Mouse (Mus musculus): ENCODE results near the gene Prpsap1. TPM values are rescaled to one million over a fixed set of nuclear protein-coding genes. Genes with fewer than 3 reads are reported as not detected.
"Not testable (repeated sequence)": the region's sequence is repeated elsewhere in the genome, so short reads cannot be mapped to it uniquely, and the experiment has no call there.

Prpsap1 gene
- total RNA-seq, 1 experiment from 2014 or later = 45.0 TPM

DNA sequence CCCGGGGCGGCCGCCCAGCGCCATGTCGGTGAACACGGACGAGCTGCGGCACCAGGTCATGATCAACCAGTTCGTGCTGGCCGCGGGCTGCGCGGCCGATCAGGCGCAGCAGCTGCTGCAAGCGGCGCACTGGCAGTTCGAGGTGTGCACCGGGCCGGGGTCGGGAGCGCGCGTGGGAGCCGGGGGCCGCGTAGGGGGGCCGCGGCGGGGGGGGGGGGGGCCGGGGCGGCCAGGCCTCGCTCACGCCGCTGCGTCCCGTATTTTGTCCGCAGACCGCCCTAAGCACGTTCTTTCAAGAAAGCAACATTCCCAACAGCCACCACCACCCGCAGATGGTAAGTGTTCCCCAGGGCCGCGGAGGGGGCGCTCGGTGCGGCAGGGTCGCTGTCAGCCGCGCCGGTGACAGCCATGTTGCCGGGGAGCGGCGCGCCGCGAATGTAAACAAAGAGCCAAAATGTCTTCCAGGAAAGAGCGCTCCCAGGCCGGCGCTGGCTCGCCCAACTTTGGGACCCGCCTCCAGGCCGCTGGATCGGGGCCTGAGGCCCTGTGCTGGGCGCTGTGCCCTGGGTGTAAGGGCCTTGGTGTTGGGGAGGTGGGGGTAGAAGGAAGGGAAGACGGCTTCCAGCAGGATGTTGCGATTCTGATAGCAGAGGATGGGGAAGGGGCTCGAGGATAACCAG is 59.6 kb downstream of the Prpsap1 start:
- ATAC-seq (replicated peaks; ENCODE audit: insufficient number of reproducible peaks, low FRiP score, low TSS enrichment, poor library complexity, severe bottlenecking) = no peak

DNA sequence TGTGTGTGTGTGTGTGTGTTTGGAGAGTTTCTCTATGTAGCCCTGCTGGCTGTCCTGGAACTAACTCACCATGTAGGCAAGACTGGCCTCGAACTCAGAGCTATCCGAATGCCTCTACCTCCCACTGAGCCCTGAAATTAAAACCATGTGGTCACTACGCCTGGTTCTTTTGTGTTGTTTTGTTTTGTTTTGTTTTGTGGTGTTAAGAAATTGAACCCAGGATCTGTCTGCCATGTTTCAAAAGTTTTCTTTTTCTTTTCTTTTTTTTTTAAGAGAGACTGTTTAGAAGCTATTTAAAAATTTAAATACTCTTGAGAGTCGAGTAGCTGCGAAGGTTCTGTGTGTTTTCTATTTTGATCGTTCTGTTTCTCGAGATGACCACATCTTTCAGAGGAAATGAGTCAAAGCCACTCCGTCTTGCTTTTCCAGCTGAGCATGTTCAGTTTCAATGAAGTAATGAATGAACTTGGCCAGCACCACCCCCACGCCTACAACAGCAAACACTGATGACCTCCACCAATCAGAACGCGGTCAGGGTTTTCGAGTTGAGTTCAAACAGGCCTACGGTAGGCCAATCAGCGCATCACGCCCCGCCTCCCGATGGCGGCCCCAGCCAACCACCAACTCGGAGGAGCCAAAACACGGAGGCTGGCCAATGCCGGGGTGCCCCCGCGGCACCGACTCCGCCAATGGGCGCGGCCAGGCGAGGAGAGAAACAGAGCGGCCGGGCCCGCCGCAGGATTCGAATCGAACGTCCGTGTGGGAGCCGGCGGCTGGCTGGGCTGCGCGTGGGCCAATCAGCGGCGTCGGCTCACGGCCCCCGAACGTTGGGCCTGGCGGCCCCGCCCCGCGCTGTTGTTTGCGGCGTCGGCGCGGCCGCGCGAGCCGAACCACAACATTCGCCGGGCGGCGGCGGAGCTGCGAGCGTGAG is 60.4 kb downstream of the Prpsap1 start, which contains the start of gene Ubald2:
Ubald2 (plus strand) TSS at position 739 of the 931 bp plus-strand sequence.
- ATAC-seq (replicated peaks; ENCODE audit: insufficient number of reproducible peaks, low FRiP score, low TSS enrichment, poor library complexity, severe bottlenecking) = peak; percentile 91

DNA sequence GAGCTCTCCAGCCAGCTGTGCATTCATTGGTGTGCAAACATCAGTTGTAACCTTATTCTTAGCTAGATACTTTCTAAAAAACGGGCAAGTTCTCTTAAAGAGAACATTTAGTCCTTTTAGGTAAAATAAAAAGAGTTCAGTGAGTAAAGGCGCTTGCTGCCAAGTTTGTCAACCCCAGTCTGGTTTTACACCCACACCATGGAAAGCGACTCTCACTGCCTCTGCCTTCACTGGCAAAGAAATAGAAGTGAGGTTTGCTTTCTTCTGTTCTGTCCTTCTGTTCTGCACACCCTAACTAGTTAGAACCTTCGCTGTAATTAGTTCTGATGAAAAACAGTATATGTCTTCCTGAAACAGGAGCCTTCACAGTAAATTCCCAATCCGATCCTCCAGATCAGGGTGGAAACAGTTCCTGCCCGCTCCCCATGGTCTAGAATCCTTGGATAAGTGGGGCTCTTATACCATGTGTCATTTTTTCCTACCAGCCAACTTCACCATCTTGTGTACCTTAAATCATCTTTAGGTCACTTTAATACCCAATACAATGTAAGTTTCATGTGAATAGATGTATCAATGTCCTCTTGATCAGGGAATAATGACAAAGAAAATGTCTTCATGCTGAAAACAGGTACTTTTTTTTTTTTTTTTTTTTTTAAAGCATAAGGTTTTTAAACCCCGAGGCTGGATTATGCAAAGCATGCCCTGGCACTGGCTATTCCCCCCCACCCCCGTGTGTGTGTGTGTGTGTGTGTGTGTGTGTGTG is 61.2 kb downstream of the Prpsap1 start:
- no peak for ATAC-seq (replicated peaks; ENCODE audit: insufficient number of reproducible peaks, low FRiP score, low TSS enrichment, poor library complexity, severe bottlenecking)

DNA sequence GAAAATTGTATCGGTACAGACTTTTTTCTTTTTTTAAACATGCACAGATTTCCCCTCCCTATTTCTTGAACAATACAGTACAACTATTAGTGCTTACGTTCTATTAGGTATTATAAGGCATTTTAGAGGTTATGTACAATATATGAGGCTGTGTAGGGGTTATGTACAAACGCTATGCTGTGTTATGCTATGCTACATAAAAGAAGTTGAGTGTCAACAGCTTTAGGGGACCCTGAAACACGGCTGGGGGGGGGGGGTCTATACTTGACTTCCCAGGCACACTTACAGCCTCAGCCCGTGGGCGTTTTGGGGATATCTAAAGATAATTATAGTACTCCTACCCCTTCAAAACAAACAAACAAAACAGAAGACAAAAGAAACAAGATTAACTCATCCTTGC is 61.9 kb downstream of the Prpsap1 start:
- ATAC-seq (replicated peaks; ENCODE audit: insufficient number of reproducible peaks, low FRiP score, low TSS enrichment, poor library complexity, severe bottlenecking) = no peak

DNA sequence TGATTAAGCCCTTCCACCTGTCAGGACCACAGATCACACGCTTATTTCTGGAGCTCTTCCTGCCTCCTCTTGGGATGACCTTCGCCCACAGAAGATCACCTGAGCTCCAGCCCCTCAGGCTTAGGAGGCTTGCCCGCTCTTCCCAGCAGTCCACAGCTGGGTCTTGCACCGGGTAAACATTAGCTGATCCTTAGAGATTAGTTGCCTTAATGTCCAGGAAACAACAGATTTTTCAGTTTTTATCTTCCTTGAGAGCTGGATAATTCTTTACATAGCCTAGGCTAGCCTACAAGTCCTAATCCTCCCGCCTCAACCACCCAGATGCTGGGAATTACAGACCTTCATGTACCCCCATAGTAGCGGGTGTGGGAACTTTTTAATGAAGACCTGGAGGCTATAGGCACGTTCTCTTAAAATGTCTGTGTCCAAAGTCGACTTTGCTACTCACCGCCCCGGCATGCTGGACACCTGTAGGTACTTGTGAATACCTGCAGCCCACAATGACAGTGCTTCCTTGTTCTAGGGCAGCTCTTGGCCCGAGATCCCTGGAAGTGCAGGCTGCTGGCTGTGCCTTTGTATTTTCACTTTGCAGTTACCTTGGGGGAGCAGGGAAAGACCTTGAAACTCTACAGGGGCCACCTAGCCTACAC is 62.4 kb downstream of the Prpsap1 start:
- no peak for ATAC-seq (replicated peaks; ENCODE audit: insufficient number of reproducible peaks, low FRiP score, low TSS enrichment, poor library complexity, severe bottlenecking)

DNA sequence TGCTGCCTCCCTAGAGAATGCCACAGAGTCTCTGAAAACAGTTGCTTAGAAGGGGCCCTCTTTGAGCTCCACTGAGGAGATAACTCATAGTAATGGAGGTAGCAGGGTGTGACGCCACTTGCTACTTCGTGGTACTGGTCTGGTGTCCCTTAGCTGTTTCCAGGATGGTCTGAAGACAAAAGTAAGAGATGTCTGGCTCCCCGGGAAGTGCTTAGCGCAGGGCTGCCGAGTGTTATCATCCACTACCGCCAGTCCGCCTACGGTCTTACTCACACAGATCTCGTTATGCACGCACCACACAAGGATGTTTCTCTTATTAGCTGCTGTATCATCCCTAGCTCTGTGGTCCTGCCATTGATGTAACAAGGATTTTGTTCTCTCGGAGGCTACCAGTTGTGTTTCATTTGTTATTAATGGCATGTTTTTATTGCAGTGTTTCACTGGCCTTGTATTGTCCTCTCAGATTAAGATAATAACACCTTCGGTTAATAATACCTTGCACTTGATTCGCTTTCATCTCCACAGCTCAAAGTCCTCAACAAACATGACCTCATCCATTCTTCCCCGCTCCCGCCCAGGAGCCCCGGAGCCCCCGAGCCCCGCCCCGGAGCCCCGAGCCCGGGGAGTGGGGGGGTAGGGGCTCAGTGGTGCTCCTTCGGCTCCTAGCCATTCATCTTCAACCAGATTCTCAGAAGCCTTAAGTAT is 63.1 kb downstream of the Prpsap1 start:
- no peak for ATAC-seq (replicated peaks; ENCODE audit: insufficient number of reproducible peaks, low FRiP score, low TSS enrichment, poor library complexity, severe bottlenecking)

DNA sequence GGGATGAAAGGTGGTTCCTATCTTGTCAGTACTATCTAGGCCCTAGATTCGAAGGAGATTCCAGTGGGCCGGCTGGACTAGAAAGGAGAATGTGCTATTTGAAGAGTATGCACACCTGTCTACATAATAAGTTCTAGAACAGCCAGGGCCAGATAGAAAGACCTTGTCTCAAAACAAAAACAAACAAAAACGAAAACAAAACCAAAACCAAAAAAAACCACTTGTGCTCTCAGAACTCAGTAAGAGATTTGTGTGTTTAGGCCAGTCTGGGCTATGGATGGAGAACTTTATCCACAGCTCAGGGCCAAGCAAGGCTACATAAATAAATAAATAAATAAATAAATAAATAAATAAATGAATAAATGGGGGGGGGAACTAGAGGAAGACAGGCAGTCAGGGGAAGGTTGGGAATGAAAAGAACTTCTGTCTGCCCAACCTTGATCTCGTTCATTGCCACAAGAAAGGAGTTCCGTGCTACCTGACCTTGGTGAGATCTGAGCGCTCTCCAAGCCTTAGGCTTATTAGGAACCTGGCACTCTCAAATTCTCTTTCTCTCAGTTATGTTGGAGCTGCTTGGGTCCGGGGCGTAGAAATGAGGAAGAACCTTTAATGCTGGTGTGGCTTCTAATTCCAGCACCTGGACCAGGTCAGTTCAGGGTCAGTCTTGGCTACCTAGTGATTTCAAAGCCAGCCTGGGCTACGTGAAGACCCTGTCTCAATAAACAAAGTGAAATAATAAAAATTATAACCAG is 64.0 kb downstream of the Prpsap1 start:
- ATAC-seq (replicated peaks; ENCODE audit: insufficient number of reproducible peaks, low FRiP score, low TSS enrichment, poor library complexity, severe bottlenecking) = no peak

DNA sequence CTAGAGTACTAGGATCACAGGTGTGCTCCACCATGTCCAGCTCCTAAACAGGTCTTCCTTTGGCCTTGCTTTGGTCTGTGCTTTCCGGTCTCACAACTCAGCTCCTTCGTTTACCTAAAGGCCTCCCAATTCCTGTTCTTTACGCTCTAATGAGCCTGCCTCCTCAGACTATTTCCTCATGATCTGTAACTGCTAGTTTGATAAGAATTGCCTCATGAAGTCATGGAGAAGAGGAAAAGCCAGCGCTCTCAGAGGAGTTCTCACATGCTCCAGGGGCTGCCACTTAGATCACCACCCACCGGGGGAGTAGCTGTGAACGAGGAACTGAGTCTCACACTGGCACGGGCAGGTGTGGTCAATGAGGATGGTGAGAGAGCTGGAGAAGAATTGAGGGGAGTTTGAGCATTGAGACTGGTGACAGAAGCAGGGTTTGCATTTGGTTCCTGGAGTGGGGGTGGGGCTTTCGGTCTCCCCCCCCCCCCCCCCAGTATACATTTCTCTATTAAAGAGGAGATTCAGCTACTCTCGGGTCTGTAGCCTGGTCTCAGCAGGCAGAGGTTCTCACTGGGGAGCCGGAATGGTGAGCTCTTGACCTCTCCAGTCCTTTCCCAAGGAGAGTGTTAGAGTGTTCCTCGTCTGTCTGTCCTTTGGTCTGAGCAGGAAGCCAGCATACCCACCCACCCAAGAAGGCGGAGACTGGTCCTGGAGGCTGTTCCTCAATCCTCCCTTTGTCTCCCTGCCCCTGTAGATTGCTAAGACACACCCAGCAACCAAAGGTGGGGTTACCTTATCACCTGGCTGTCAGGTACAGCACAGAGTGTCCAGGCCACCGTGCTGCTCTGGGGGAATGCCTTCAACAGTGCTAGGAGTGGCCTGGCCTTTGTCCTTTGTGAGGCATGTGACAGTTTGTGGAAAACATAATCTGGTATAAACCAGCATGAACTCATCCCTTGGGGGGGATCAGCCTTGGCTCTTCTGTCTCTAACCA is 64.8 kb downstream of the Prpsap1 start:
- no peak for ATAC-seq (replicated peaks; ENCODE audit: insufficient number of reproducible peaks, low FRiP score, low TSS enrichment, poor library complexity, severe bottlenecking)

DNA sequence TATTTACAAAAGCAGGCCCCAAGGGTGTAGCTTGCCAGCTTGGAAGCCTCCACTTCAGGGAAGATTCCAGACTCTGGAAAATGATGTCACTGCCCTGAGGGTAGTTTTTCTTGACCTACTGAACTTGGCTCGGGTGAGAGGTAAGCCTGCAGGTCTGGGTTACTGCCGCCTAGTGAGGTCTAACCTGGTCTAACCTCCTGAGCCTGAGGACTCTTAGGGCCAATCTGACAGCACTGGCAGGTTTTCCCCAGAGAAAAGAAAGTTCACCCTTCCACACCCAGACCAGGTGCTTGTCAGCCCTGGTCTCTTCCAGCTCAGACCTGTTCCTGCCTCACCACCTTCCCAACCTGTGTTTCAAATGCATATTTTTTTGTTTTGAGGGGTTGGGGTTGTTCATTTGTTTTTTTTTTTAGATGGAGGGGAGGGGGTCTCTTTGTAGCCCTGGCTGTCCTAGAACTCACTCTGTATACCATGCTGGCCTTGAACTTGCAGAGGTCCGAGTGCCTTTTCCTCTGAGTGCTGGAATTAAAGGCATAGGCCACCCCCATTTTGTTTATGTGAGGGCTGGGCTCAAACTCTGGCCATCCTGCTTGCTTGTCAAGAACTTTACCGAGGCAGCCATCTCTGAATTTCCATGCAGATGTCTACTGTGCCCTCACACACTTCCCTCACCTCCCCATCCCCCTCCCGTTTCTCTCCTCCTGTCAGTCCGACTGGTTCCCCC is 67.0 kb downstream of the Prpsap1 start:
- no peak for ATAC-seq (replicated peaks; ENCODE audit: insufficient number of reproducible peaks, low FRiP score, low TSS enrichment, poor library complexity, severe bottlenecking)

DNA sequence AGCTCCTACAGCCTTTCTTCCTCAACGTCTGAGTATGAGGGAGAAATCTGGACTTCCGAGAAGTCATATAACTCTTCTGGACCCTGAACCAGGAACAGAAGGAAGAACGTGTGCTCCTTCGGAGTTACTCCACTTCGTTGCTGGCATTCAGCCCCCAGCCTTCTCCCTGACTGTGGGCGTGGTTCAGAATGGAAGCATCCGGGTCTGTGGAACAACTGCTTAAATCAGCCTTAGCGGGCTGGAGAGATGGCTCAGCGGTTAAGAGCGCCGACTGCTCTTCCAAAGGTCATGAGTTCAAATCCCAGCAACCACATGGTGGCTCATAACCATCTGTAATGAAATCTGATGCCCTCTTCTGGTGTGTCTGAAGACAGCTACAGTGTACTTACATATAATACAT is 67.7 kb downstream of the Prpsap1 start:
- ATAC-seq (replicated peaks; ENCODE audit: insufficient number of reproducible peaks, low FRiP score, low TSS enrichment, poor library complexity, severe bottlenecking) = not testable (repeated sequence)

DNA sequence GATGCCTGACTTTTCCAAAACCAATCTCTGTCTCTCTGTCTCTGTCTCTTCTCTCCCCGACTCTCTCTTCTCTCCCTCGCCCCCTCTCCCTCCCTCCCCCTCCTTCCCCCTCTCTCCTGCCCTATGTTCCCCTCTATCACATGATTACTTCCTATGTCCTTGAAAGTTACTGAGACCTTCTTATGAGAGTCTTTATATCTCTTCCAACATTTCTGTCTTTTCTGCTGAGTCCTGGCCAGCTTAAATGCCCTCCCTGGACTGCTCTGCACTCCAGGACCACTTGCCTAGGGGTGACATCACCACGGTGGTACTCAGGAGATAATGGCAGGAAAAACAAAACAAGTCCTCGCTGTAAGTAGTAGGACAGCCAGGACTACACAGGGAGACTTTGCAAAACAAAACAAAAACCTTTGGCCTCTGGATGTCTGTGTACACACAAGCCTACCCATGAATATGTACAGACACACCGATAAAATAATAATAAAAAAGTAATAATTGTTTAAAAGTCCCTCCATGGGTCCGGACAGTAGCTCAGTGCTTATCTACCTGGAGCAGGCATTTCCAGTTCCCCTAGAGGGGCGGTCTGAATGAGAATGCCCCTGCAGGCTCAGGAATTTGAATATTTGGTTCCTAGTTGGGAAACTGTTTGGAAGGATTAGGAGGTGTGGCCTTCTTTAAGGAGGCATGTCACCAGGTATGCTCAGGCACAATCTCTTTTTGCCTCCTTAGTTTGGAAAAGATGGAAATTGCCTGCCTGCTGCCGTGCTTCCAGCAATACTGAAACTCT is 69.2 kb downstream of the Prpsap1 start:
- no peak for ATAC-seq (replicated peaks; ENCODE audit: insufficient number of reproducible peaks, low FRiP score, low TSS enrichment, poor library complexity, severe bottlenecking)

DNA sequence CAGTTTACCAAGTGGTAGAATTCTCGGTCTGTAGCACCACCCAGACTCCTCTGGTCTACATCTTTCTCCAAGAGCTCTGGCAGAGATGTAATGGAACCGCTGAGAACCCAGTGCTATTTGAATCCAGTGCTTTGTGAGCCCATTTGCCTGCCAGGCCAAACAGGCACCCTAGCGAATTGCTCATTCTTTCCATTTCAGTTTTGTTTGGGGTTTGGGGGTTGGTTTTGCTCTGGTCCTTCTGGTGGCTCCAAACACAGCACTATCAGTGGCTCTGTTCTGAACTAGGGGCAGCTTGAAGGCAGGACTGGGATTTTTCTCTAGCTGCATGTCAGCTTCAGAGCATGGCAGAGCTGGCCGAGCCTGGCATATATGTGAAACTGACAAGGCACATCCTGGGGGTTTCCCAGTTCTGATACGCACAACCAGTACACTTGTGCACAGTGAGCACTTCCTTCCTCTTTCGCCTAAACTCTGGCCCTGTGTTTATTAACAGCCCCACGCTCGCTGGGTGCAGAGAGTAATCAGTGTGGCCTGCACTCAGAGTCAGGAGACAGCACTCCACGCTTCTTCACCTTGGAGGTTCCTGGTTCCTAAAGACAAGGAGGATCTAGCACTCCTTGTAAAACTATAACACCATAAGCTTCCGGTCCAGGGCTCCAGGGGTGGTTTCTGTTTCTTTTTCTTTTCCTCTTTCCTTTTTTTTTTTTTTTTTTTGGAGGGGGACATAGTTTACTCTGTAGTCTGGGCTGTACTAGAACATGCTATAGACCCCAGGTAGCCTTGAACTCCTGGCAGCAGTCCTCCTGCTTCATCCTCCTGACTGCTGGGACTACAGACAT is 70.0 kb downstream of the Prpsap1 start:
- peak; percentile 97 for ATAC-seq (replicated peaks; ENCODE audit: insufficient number of reproducible peaks, low FRiP score, low TSS enrichment, poor library complexity, severe bottlenecking)

DNA sequence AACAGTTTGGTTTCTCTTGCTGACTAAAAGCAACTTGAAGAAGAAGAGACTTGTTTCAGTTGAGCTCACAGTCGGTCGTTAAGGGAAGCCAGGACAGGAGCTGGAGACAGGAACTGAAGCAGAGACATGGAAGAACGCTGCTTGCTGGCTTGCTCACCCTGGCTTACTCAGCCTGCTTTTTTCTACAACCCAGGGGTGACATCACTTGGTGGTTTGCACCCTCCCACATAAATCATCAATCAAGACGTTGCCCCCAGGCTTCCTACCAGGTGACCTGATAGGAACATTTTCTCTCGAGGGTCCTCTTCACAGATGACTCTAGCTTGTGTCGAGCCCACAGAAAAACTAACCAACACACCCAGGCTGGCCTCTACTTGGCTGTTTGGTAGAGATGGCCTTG is 70.8 kb downstream of the Prpsap1 start:
- no peak for ATAC-seq (replicated peaks; ENCODE audit: insufficient number of reproducible peaks, low FRiP score, low TSS enrichment, poor library complexity, severe bottlenecking)

DNA sequence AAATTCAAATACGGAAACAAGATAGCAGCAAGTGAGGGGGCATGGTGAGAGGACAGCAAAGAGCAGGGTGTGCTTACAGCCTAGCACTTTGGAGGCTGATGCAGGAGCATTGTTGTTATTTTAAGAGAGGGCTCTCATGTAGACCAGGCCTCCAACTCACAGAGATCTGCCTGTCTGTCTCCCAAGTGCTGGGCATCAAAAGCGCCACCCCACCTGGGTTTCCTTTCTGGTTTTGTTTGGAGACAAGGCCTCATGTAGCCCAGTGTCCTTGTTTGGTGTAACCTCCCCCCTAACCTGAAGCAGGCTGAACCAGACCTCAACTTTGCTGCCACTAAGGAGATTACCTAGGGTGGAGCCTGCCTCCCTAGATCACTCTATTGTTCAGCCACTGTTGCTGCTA is 71.4 kb downstream of the Prpsap1 start:
- no peak for ATAC-seq (replicated peaks; ENCODE audit: insufficient number of reproducible peaks, low FRiP score, low TSS enrichment, poor library complexity, severe bottlenecking)
